ENCODE assay signal across 8 mouse cellular contexts in genomic region chr16:96326110-96326999, GRCm38 (mm10).
DNase-seq lines count a peak whose midpoint lies in the region; ATAC-seq lines count a peak whose summit lies in the region.

No protein-coding gene starts in this region.

- intact Hi-C loops in left cerebral cortex, postnatal 25 days (cut with DNase I): no loop called here
- intact Hi-C loops in gastrocnemius, postnatal 14 days (cut with DNase I; ENCODE audit: low total_unique reads): loop anchor here (5.0 kb wide), 1 partner anchor 39 kb away; no protein-coding TSS in a partner anchor

- DNase-seq in hindbrain, embryonic 11.5 days (ENCODE audit: low spot score): no peak
- peak; percentile 24 to 29 for DNase-seq in right cerebral cortex, adult 2 months (ENCODE audit: low spot score in 2 of 2)
- DNase-seq in right cerebral cortex, postnatal 25 days: no peak
- peak; percentile 30 to 39 for DNase-seq in left cerebral cortex, postnatal 25 days (ENCODE audit: low spot score in 2 of 2)
- peak; percentile 72 for DNase-seq in thymus, postnatal 4 days
- DNase-seq in gastrocnemius, postnatal 14 days: no peak
- DNase-seq in heart, postnatal 4 days: no peak

- H3K9ac ChIP-seq in hindbrain, embryonic 16.5 days (ENCODE audit: low read depth, low read length): no peak overlapping the region
- H3K9ac ChIP-seq in hindbrain, embryonic 11.5 days (ENCODE audit: low read depth, low read length): no peak overlapping the region

- WGBS in hindbrain, embryonic 16.5 days: 29% methylated on average over 10 of the region's 10 CpGs
- WGBS in hindbrain, embryonic 11.5 days: 51% methylated on average over 10 of the region's 10 CpGs

- H3K27ac ChIP-seq in hindbrain, embryonic 16.5 days (ENCODE audit: low read depth, low read length): no peak overlapping the region
- no peak overlapping the region for H3K27ac ChIP-seq in hindbrain, embryonic 11.5 days (ENCODE audit: low read depth, low read length)

- H3K9me3 ChIP-seq in hindbrain, embryonic 16.5 days (ENCODE audit: control insufficient read depth, low read length): no peaks in the 10 kb centered on the region
- H3K9me3 ChIP-seq in hindbrain, embryonic 11.5 days (ENCODE audit: control insufficient read depth, low read length): no peaks in the 10 kb centered on the region

- no peak overlapping the region for H3K4me3 ChIP-seq in hindbrain, embryonic 16.5 days (ENCODE audit: low read length)
- H3K4me3 ChIP-seq in hindbrain, embryonic 11.5 days (ENCODE audit: low read depth, low read length): no peak overlapping the region

- H3K27me3 ChIP-seq in hindbrain, embryonic 16.5 days (replicated peaks; ENCODE audit: control insufficient read depth, insufficient read depth, low read length): no peaks in the 10 kb centered on the region
- no peaks in the 10 kb centered on the region for H3K27me3 ChIP-seq in hindbrain, embryonic 11.5 days (ENCODE audit: control insufficient read depth, insufficient read depth, low read length)

- H3K4me2 ChIP-seq in hindbrain, embryonic 16.5 days (ENCODE audit: low read length): no peak overlapping the region
- no peak overlapping the region for H3K4me2 ChIP-seq in hindbrain, embryonic 11.5 days (replicated peaks; ENCODE audit: low read depth, low read length)

- H3K4me1 ChIP-seq in hindbrain, embryonic 16.5 days (ENCODE audit: control insufficient read depth, insufficient read depth, low read depth, low read length): peaks cover 6% of the 10 kb centered on the region; the same call in 1 of the 2 replicates
- no peaks in the 10 kb centered on the region for H3K4me1 ChIP-seq in hindbrain, embryonic 11.5 days (replicated peaks; ENCODE audit: control insufficient read depth, insufficient read depth, low read length)

- peak; percentile 77 for ATAC-seq in hindbrain, embryonic 16.5 days
- ATAC-seq in hindbrain, embryonic 11.5 days (ENCODE audit: low FRiP score): no peak

- no peaks in the 10 kb centered on the region for H3K36me3 ChIP-seq in hindbrain, embryonic 16.5 days (ENCODE audit: control insufficient read depth, insufficient read depth, low read length)
- no peaks in the 10 kb centered on the region for H3K36me3 ChIP-seq in hindbrain, embryonic 11.5 days (ENCODE audit: control insufficient read depth, insufficient read depth, low read length)

Comparison
In these comparisons a context has a peak if more than half of its experiments do, and no peak if none do; other contexts are left out.
1. DNase-seq: peak in right cerebral cortex, adult 2 months (2 of 2), left cerebral cortex, postnatal 25 days (2 of 2) and thymus, postnatal 4 days (single experiment); none in hindbrain, embryonic 11.5 days (single experiment), right cerebral cortex, postnatal 25 days (single experiment), gastrocnemius, postnatal 14 days (single experiment) and heart, postnatal 4 days (single experiment).